Mouse (Mus musculus) neural tube, embryonic 15.5 days (tissue): ENCODE results near the gene Tspan14. TPM values are rescaled to one million over a fixed set of nuclear protein-coding genes. Genes with fewer than 3 reads are reported as not detected.

ENCODE experiments used
- ATAC-seq: fragments of 200-750 bp; cut with Nextera tagmentation; 2 replicates; pipeline ENCODE4 v1.8.0; 2017; ENCODE audit warnings: mild to moderate bottlenecking, moderate TSS enrichment, moderate library complexity; ENCODE audit not compliant: low FRiP score
- H3K27ac ChIP-seq: fragments of 300-500 bp; sonication (generic); replicated peaks from 2 replicates; pipeline ENCODE4 v1.5.1; 2015; ENCODE audit warnings: mild to moderate bottlenecking, inconsistent platforms
- H3K27me3 ChIP-seq: fragments of 300-500 bp; sonication (generic); replicated peaks from 2 replicates; pipeline ENCODE4 v1.6.1; 2015; ENCODE audit warnings: inconsistent platforms
- H3K36me3 ChIP-seq: fragments of 300-500 bp; sonication (generic); 2 replicates; pipeline ENCODE4 v1.6.1; 2015; ENCODE audit warnings: inconsistent platforms
- H3K4me1 ChIP-seq: fragments of 300-500 bp; sonication (generic); 2 replicates; pipeline ENCODE4 v1.6.1; 2015; ENCODE audit warnings: inconsistent platforms
- H3K4me2 ChIP-seq: fragments of 300-500 bp; sonication (generic); 2 replicates; pipeline ENCODE4 v1.6.1; 2015; ENCODE audit warnings: inconsistent platforms, mild to moderate bottlenecking, moderate library complexity
- H3K4me3 ChIP-seq: fragments of 300-500 bp; sonication (generic); replicated peaks from 2 replicates; pipeline ENCODE4 v1.5.1; 2015; ENCODE audit warnings: mild to moderate bottlenecking, inconsistent platforms
- H3K9ac ChIP-seq: fragments of 300-500 bp; sonication (generic); replicated peaks from 2 replicates; pipeline ENCODE4 v1.6.1; 2015; ENCODE audit warnings: mild to moderate bottlenecking, inconsistent platforms
- H3K9me3 ChIP-seq: fragments of 300-500 bp; sonication (generic); replicated peaks from 2 replicates; pipeline ENCODE4 v1.6.1; 2016; ENCODE audit warnings: inconsistent platforms
- WGBS: fragments of 180-500 bp; shearing (Covaris S2); methylation state at CpG from one replicate; pipeline ENCODE4 v1.1.7; 2015; ENCODE audit warnings: mixed read lengths; 5-methylcytosine and 5-hydroxymethylcytosine counted together
- polyA plus RNA-seq: library from polyadenylated mRNA; unstranded; fragments of >200 nt; fragmentation: Nextera tagmentation; extraction: Ambion mirVana; gene quantifications from 2 replicates; pipeline ENCODE4 v1.2.1, GENCODE M21; 2015

Tspan14 gene
- polyA plus RNA-seq, 1 experiment from 2014 or later = 45.5 TPM

DNA sequence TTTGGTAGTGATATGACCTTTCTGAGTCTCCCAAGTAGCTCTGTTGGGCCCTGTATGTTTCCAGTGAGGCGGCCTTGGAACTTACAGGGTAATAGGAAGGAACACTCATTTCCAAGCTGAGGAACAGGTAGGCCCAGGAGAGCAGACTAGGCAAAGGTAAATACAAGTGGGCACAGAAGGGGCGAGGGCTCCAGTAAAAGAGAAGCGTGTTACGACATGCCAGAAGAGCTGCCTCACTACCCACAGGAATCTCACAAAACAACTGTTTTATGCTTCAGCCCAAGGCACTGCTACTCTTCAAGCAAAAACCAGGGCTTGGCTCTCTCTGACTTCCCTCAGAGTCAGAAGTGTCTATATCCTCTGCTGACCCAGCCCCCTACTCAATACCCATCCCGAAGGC is 18.1 kb downstream of the Tspan14 start:
- ATAC-seq = no peak
- H3K27me3 ChIP-seq = no peaks in the 10 kb centered on the region
- no peak overlapping the region for H3K27ac ChIP-seq
- H3K9me3 ChIP-seq = no peaks in the 10 kb centered on the region
- H3K9ac ChIP-seq = no peak overlapping the region
- WGBS = 82% methylated on average over 5 of the region's 5 CpGs
- H3K4me3 ChIP-seq = no peak overlapping the region
- H3K4me2 ChIP-seq = no peak overlapping the region
- H3K36me3 ChIP-seq = no peaks in the 10 kb centered on the region
- peaks cover 30% of the 10 kb centered on the region for H3K4me1 ChIP-seq

DNA sequence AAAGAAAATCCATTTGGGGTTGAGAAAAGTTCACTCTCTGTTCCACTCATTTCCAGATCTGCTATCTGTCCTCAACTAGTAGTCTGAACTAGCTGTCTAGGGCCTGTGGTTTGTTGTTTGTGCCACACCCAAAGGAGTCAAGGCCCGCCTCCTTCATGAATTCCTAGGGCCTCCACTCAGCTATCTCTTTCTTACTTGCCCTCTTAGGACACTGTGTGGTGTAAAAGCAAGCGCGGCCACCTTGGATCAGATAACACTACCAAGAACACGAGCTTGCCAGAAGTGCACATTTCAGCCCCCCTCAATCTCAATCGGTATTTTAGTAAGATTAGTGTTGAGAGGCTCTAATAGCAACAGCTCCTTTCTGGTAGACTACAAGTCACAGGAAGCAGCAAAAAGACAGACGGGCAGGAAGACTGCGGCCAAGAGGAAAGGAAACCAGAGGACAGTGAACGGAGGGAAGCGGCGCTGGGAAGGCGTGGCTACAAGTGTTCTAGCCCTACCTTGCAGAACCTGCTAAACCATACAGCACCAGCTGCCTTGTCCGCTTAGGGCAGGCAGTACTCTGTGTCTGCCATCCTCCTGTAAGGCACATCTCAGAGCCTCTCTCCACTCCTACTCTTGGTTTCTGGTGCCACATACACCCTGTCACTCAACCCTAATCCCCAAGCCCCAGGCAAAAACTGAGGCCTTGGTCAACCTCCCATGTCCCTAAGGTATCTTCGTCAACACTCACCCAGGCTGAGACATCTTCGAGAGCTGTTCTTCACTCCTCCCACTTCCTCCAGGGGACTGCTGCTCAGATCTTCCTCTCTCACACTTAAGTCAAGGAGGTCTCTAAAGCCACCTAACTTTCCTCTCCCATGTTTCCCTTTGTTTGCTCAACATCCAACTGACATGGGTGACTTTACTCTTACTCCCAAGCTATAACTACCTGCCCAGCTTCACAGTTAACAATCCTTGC is 18.9 kb downstream of the Tspan14 start:
- 91% methylated on average over 14 of the region's 14 CpGs for WGBS
- ATAC-seq = no peak

DNA sequence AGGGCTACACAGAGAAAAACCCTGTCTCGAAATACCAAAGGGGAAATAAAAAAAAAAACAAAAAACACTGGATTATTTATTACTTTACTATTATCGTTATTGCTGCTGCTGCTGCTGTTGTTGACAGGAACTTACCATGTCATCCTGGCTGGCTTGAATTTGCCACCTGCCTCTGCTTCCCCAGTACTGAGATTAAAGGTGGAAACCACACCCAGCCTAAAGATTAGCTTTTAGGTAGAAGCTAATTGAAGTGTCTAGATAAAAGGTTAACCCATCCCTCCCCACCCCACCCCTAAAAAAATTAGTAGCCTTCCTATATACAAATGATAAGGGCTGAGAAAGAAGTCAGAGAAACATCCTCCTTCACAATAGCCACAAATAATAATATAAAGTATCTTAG is 22.8 kb downstream of the Tspan14 start:
- Histone ChIP-seq H3K27ac (no peak overlapping the region), H3K4me3 (no peak overlapping the region), H3K9ac (no peak overlapping the region), H3K4me2 (no peak overlapping the region), H3K9me3 (no peaks in the 10 kb centered on the region), H3K27me3 (no peaks in the 10 kb centered on the region), H3K4me1 (peaks cover 6% of the 10 kb centered on the region), H3K36me3 (no peaks in the 10 kb centered on the region)
- no peak for ATAC-seq
- WGBS = 96% methylated on average over 2 of the region's 2 CpGs

More for the DNA sequence above, 18.9 kb downstream of the Tspan14 start:
- Histone ChIP-seq H3K9ac (no peak overlapping the region), H3K27ac (no peak overlapping the region), H3K27me3 (no peaks in the 10 kb centered on the region), H3K4me3 (no peak overlapping the region), H3K4me2 (no peak overlapping the region), H3K4me1 (peaks cover 23% of the 10 kb centered on the region), H3K36me3 (no peaks in the 10 kb centered on the region), H3K9me3 (no peaks in the 10 kb centered on the region)

DNA sequence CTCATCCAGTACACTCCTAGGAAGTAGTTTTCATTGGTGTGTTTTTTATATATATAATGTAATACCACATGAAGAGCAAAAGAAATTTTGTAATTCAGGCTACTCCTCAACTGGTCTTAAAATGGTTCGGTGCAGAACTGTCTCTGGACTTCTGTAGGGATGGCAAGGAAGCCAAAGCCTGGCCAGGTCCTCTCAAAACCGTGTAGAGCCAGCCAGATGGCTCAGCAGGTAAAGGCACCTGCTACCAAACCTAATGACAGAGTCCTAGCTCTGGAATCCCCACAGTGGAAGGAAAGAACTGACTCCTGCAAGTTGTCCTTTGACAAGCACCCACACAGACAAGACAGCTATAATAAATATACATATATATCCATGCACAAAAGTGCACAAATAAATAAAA is 24.2 kb downstream of the Tspan14 start:
- Histone ChIP-seq H3K9ac (no peak overlapping the region), H3K4me3 (no peak overlapping the region), H3K4me2 (no peak overlapping the region), H3K27ac (no peak overlapping the region), H3K9me3 (no peaks in the 10 kb centered on the region), H3K36me3 (no peaks in the 10 kb centered on the region), H3K27me3 (no peaks in the 10 kb centered on the region), H3K4me1 (no peaks in the 10 kb centered on the region)
- ATAC-seq = no peak
- 90% methylated on average over 2 of the region's 2 CpGs for WGBS

DNA sequence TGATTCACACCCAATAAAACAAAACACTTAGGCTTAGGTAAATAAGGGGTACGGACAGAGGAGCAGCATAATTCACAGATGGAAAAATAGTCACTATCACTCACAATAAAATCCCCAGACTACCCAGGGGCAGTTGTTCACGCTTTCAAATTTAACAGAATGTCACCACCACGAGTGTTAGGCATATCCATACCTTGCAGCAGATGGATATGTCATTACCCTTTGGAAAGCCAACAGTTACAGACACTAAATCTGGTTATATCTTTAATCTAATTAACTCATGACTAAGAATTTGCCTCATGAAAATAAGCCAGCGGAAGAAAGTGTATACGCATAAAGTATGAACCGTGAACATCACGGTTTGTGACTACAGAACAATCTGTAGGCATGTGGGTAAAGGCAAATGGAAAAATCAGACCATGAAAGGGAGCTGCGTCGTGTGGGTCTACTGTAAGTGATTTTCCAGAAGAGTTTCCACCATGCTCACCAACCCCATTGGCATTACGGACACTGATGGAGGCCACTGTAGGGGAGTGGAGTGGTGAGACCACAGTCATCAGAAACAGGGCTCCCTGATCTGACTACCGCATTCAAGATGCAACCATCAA is 28.1 kb downstream of the Tspan14 start:
- Histone ChIP-seq H3K36me3 (no peaks in the 10 kb centered on the region), H3K4me1 (peaks cover 15% of the 10 kb centered on the region), H3K4me2 (no peak overlapping the region), H3K27me3 (no peaks in the 10 kb centered on the region), H3K4me3 (no peak overlapping the region), H3K9me3 (no peaks in the 10 kb centered on the region), H3K9ac (no peak overlapping the region), H3K27ac (no peak overlapping the region)
- 77% methylated on average over 11 of the region's 11 CpGs for WGBS
- ATAC-seq = no peak

DNA sequence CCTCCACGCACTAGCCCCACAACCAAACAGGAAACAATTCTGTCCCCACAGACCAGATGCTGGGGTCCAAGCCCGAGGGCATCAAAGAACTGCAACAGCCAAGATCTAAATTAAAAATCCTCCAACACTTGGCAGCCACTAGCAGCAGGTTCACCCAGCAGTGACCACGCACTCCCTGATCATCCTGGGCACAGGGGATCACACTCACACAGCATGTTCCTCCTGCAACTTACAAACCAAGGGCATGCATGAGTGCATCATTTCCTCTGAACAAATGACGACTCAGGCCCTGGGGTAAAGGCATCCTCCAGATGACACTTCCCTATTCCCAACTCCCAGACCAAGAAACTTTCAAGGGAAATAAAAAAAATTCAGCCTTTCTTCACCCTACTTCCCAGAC is 29.6 kb downstream of the Tspan14 start:
- Histone ChIP-seq H3K9me3 (no peaks in the 10 kb centered on the region), H3K4me3 (no peak overlapping the region), H3K36me3 (no peaks in the 10 kb centered on the region), H3K4me1 (peaks cover 15% of the 10 kb centered on the region), H3K4me2 (no peak overlapping the region), H3K27me3 (no peaks in the 10 kb centered on the region), H3K9ac (no peak overlapping the region), H3K27ac (no peak overlapping the region)
- WGBS = 74% methylated on average over 4 of the region's 4 CpGs
- no peak for ATAC-seq

DNA sequence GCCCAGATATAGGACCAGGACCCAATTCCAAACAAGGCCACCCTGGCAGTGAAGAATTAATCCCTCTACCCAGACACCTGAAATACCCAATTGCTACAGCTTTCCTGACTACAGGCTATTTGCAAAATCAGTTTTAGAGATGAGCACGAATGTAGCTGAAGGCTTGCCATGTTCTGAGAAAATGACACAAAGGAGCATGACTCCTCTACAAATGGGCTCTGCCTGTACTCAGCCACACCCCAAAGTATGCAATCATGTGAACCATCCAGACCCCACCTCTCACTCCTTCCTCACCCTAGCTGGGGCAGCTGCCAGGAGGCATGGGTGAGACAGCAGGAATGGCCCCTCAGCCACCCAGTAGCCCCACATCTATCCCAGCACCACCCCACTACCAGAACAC is 31.1 kb downstream of the Tspan14 start:
- no peak overlapping the region for H3K4me2 ChIP-seq
- no peaks in the 10 kb centered on the region for H3K9me3 ChIP-seq
- no peak for ATAC-seq
- H3K4me1 ChIP-seq = peaks cover 26% of the 10 kb centered on the region
- H3K4me3 ChIP-seq = no peak overlapping the region
- WGBS = 87% methylated on average over 1 of the region's 1 CpGs
- no peak overlapping the region for H3K27ac ChIP-seq
- H3K27me3 ChIP-seq = no peaks in the 10 kb centered on the region
- no peak overlapping the region; the same call in 1 of the 2 replicates for H3K9ac ChIP-seq
- no peaks in the 10 kb centered on the region for H3K36me3 ChIP-seq

DNA sequence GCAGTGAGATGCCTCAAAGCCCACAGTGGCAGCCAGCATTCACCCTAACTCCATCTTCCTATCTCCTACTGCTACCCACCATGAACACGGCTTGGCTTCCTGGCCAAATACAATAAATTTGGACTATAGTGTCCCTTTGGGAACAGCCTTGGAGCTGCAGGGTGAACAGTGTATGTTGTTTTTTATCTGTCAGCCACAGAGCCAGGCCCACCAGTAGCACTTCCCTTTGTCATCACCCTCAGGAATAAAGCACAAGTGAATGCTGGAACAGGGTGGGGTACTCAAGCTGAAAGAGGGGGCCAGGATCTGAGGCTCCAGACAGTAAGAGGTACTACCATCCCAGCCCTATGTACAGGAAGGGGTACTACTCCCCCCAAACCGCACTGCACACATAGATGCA is 31.6 kb downstream of the Tspan14 start:
- WGBS = 63% methylated on average over 2 of the region's 2 CpGs

DNA sequence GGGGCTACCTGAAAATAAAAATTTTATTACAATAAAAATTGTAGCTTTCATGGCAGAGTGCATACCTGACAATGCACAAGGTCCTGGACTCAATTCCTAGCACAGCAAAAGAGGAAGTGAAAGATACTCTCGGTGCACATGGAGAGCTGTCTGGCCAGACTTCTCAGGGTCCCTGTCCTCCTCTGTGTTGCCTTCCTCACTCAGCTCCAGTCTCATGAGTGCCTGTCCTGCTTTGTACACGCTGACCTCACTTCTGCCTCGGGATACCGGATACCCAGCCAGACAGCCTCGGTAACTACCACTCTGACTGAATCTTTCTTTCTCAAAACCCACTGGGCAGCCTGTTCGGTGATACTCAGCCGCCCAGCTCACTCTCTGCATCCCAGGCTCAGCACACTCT is 33.3 kb downstream of the Tspan14 start:
- WGBS = 87% methylated on average over 7 of the region's 7 CpGs

More for the DNA sequence above, 31.6 kb downstream of the Tspan14 start:
- no peaks in the 10 kb centered on the region for H3K27me3 ChIP-seq
- no peaks in the 10 kb centered on the region for H3K36me3 ChIP-seq
- no peak overlapping the region for H3K4me3 ChIP-seq
- H3K4me1 ChIP-seq = peaks cover 29% of the 10 kb centered on the region
- no peak for ATAC-seq
- no peaks in the 10 kb centered on the region for H3K9me3 ChIP-seq
- no peak overlapping the region; the same call in 1 of the 2 replicates for H3K9ac ChIP-seq
- no peak overlapping the region for H3K4me2 ChIP-seq
- no peak overlapping the region for H3K27ac ChIP-seq

DNA sequence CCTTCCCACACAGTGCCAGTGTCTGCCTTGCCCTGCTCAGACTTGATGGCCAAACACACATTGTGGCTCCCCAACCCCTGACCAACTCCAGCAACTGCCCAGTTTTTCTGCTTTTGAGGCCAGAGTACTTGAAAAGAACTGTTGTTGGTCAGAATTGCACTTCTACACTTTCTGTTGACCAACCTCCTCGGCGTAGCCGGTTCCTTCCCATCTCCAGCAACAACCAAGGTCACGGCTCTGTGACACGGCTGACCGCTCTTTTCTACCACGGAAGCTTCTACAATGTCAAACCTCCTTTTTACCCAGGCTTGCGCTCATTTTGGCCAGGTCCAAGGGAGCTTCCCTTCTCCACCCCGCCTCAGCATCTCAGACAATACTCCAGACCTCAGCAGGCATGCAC is 34.4 kb downstream of the Tspan14 start:
- Histone ChIP-seq H3K27ac (no peak overlapping the region; the same call in 1 of the 2 replicates), H3K36me3 (no peaks in the 10 kb centered on the region), H3K9me3 (no peaks in the 10 kb centered on the region), H3K4me1 (peaks cover 37% of the 10 kb centered on the region), H3K9ac (no peak overlapping the region), H3K4me3 (no peak overlapping the region), H3K27me3 (no peaks in the 10 kb centered on the region), H3K4me2 (no peak overlapping the region)
- ATAC-seq = no peak
- WGBS = 92% methylated on average over 9 of the region's 9 CpGs

More for the DNA sequence above, 33.3 kb downstream of the Tspan14 start:
- Histone ChIP-seq H3K4me1 (peaks cover 34% of the 10 kb centered on the region), H3K36me3 (no peaks in the 10 kb centered on the region), H3K4me2 (no peak overlapping the region), H3K9me3 (no peaks in the 10 kb centered on the region), H3K9ac (no peak overlapping the region), H3K4me3 (no peak overlapping the region), H3K27ac (no peak overlapping the region), H3K27me3 (no peaks in the 10 kb centered on the region)
- ATAC-seq = no peak

DNA sequence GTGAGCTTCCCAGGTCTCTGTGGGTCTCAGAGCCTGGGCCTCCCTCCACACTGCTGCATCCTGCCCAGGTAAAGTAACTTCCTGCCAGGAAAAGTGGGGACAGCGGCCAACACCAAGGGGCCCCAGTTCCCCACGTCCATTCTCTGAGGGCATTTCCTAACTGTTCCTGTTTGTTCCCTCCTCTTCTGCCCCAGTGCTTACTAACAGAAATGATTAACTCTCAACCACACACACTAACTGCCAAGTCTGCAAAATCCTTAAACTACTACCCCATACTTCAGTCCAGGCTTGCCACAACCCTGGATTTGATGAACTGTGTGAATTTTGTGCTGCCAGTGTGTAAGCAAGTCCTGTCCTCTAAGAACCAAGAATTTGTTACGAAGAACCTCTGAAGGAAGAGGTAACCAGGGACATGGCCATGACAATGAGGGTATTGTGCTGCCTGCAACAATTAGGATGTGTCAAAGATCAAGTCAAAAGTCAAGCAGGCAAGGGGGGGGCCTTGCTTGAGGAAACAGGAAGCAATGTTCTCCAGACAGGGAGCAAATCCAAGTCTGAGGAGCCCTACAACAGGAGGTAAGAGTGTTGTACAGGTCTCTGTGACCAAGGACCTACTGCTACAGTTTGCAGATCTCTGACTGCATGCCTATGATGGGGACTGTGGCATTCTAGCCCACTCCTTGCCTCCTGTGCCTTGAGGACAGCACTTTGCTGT is 35.3 kb downstream of the Tspan14 start:
- Histone ChIP-seq H3K36me3 (no peaks in the 10 kb centered on the region), H3K4me2 (no peak overlapping the region), H3K27me3 (no peaks in the 10 kb centered on the region), H3K9ac (no peak overlapping the region), H3K9me3 (no peaks in the 10 kb centered on the region), H3K4me1 (peaks cover 37% of the 10 kb centered on the region), H3K27ac (no peak overlapping the region), H3K4me3 (no peak overlapping the region)
- ATAC-seq = no peak
- WGBS = 53% methylated on average over 3 of the region's 3 CpGs
